Mouse (Mus musculus): ENCODE results near the gene Pemt. TPM values are rescaled to one million over a fixed set of nuclear protein-coding genes. Genes with fewer than 3 reads are reported as not detected.
A peak's percentile ranks its signal among the peaks of the same experiment; 100 is the strongest.

Pemt gene
- total RNA-seq, 2 experiments from 2014 or later, result 6.3 to 8.0 TPM

DNA sequence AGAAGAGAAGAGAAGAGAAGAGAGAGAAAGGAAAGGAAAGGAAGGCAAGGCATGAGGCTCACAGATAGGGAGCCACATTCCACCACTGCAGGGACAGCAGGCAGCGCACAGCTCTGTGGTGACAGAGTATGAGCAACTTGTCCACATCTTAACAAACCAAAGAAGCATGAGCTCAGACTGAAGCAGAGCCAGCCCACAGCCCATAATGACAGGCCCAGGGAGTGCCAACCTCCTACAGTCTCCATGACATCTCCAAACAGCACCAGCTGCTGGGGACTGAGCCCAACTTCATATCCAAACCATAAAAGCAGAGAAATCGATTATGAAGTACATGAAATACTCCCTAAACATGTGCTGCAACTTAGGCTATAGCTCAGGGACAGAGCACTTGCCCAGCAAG is 11.7 kb upstream of the Pemt start:
- peak in 1 of 2 experiments; percentile 24 for DNase-seq (ENCODE audit: low spot score in 2 of 2)

DNA sequence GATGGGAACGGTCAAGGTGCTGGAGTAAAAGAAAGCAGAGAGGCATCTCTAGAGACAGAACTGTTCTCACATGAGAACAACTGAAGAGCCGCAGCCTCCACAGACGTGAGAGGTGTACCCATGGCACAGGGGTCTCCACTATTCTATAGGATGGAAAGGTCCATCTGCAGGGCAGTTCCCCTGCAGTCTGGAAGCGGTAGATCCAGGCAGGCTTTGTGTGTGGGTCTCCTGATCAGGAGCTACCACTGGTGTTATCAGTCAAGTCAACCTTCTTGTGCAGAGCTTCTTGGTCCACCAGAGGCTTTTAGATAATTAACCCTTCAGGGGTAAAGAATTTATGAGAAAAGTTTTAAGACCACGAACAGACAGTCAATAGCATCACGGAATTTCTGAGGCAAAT is 10.2 kb upstream of the Pemt start:
- DNase-seq (ENCODE audit: low spot score in 2 of 2), result no peak

DNA sequence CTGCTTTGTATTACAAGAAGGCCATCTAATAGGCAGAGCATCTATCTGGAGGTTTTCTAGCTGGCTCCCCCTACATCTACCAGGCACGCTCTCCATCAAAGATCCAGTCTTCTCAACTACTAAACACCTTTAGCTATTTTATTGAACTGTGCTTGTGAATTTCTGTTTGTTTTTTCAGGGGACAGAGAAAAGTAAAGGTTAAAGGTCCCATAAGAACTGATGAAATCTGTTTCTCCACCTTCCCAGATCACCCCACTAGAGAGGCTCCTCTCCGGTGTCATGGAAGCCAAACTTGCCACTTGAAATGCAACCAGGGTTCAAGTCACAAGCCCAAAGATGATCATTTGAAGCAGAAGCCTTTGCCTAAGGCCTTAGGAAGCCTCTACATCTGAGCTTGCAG is 2.6 kb upstream of the Pemt start:
- no peak for DNase-seq (ENCODE audit: low spot score in 2 of 2)

DNA sequence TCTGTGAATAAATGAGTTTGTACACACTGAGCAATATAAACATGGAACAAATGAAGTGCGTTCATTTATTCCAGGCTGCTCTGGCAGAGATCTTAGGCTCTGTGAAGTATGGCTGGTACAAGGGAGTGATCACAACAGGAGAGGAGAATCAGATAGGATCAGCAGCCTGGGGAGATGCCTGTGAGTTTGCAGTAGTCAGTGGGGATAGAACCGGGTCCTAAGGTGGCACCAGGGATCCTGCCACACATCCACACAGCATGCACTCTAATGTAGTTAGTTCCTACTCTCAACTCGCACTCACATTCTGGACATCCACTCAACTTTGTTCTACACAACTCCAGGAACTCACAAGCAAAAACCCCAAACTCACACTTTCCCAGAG is 622 bp downstream of the Pemt start:
- no peak for DNase-seq (ENCODE audit: low spot score in 2 of 2)

DNA sequence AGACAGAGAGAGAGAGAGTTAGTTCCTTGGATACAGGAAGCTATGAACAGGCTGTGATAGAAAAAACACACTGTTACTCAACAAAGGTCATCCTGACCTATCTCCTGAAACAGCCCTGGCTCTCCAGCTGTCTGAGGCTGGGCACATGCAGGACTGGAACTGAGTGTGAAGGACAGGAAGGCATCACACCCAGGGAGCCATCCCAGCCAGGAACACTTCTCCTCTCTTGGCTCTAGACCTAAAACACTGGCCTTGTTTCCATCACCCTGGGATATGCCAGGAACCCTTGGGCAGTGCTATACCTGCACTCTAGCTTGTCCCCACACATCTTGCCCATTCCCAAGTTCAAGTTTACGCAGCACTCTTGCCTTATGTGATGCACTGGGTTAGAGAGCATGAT is 1.5 kb downstream of the Pemt start:
- DNase-seq (ENCODE audit: low spot score in 2 of 2), result no peak

DNA sequence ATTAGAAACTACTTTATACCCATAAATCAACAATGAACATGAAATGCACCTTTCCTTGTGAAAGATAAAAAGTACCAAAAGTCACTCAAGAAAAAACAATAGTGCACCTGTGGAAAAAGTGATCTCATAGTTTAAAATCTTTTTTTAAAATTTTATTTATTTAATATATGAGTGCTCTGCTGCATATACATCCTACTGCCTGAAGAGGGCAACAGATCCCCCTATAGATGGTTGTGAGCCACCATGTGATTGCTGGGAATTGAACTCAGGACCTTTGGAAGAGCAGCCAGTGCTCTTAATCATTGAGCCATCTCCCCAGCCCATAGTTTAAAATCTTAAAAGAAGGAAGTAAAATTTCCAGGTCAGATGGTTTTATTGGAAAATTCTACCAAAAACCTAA is 4.0 kb downstream of the Pemt start:
- no peak for DNase-seq (ENCODE audit: low spot score in 2 of 2)

DNA sequence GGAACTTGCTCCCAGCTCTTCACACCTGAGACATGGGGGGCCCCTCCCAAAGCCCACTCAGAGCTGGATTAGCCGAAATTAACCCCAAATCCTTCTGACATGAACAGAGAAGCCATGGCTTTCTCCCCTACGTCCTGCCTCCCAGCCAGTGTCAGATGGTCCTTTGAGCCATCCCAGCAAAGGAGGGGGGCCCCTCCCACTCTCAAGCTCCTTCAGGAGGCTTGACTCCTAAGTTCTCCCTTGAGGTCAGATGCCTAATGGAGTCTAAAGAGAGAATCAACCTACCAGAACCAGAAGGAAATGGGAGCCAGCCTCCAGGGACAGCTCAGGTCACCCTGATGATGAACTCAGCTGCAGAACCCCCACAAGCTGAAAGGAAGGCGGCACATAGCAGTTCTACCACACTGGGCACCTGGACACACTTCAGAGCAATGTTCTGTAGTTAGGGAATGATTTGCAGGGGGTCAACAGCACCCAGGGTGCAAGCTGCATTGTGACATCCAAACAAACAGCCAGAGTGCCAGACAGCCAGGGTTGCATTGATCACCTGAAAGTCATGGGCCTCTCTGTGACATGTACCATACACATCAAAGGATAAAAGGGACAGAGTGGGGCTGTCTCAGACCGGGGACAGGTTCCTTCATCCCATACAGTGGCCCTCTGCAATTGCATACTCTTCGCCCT is 9.6 kb downstream of the Pemt start:
- DNase-seq (ENCODE audit: low spot score in 2 of 2), result no peak

DNA sequence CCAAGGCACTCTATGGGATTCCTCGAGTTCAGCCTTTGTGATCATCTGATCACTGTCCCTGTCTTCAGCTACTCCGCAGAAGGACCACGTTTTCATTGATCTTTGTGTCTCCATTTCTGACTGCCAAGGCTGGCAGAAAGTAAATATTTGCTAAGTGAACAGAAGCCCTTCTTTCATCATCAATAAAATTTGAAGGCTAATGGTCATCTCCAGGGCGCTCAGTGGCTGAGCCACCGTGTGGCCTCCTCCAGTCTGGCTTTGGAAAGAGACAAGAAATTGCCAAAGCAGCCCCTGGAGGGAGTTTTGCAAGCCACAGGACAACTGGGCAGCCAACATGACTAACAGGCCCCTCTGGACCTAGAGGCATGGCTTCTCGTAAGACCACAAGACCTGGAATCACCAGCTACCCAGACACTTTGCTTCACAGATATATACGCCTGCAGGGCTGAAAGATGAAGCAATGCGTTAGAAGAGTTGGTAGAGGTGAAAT is 11.3 kb downstream of the Pemt start:
- no peak for DNase-seq (ENCODE audit: low spot score in 2 of 2)

DNA sequence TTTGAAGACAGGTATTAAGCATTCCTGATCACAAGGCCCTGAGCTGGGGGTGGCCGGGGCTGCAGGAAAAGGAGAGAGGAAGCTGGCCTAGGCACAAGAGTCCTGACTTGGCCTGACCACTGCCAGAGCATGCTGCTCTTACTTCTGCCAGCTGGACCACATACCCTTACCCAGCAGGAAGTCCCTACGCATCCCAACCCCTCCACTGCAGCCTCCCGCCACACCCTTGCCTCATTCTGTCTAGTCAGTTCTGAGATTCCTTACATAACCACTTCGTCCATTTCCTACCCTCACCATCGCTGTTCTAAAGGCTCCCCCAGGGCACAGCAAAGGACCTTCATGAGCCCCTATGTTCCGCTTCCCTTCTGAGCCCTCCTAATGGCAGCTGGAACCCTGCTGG is 12.0 kb downstream of the Pemt start:
- DNase-seq (ENCODE audit: low spot score in 2 of 2), result no peak

DNA sequence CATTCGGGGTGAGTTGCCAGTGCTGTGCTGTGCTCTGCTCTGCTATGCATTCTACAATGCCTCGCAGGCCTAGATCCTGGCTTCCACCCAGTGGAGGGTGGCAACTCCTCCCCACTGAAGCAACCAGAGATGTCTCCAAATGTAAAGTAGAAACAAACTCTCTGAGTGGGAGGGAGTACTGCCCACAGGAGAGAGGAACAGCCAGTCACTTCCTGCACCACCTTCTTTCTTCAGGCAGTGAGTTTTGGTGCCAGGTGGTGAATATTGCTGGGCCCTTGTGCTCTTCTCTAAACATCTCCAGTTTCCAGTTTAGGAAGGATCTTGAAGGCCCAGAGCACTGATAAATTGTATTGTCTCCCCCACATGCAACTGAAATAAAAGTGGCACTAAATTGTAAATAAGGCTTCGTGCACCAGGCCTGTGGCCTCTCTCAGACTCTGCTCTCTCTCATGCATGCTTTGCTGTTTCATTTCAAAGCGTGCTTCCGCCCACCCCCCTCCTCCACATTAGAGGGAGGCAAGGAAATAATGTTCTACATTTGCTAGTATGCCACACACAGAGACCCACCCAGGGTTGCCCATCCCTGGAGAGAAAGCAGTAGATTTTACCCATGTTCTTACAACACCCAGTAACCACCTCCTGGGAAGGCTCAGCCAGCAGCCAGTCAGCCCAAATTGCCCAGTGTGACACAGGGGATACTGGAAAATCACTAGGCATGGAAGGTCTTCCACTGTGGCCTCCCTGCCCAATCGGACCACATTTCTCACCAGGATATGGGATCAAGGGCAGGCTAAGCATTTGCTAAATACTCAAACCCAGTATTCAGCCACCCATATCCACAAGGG is 13.5 kb downstream of the Pemt start:
- DNase-seq (ENCODE audit: low spot score in 2 of 2), result peak; percentile 62 to 67

DNA sequence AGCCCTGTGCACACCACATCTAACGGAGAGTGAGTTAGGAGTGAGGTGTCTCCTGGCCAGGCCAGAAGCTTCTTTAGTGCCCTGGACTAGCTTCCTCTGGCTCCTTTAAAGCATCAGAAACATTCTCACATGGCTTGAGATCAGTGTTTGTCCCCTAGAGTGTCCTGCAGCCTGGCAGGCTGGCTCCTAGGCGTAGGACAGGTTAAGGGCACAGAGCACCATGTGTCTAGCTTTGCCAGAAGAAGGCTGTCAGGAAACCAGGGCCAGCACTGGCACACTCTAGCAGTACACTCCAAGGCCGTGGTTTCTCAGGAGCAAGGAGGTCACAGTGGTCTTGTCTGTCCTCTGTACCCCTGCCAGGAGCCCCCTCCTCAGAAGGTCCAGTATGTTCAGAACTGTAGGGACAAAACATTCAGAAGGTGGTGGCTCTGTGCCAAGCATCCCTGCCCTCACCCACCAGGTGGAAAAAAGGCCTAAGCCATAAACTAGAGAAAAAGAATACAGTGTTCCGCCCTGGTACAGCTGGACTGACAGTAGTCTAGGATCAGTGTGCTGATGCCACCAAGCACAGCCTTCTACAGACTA is 15.4 kb downstream of the Pemt start:
- DNase-seq (ENCODE audit: low spot score in 2 of 2), result no peak

DNA sequence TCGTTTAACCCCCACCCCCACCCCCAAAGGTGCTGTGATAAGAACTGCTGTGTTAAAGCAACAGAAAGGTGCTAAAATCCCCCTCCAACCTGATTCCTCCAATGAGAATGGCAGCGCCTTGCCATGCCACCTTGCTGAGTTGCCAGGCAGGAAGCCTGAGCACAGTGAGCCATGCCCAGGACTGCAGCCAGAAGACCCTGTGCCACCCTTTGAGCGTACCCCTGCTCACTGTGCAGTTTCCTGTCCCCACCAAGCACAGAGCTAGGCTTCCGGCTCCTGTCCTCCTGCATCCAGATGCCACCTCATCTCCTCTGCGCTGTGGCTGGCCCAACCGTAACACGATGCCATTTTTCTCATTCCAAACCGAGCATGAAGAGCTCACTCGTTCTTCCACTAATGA is 16.3 kb downstream of the Pemt start:
- DNase-seq (ENCODE audit: low spot score in 2 of 2), result no peak

DNA sequence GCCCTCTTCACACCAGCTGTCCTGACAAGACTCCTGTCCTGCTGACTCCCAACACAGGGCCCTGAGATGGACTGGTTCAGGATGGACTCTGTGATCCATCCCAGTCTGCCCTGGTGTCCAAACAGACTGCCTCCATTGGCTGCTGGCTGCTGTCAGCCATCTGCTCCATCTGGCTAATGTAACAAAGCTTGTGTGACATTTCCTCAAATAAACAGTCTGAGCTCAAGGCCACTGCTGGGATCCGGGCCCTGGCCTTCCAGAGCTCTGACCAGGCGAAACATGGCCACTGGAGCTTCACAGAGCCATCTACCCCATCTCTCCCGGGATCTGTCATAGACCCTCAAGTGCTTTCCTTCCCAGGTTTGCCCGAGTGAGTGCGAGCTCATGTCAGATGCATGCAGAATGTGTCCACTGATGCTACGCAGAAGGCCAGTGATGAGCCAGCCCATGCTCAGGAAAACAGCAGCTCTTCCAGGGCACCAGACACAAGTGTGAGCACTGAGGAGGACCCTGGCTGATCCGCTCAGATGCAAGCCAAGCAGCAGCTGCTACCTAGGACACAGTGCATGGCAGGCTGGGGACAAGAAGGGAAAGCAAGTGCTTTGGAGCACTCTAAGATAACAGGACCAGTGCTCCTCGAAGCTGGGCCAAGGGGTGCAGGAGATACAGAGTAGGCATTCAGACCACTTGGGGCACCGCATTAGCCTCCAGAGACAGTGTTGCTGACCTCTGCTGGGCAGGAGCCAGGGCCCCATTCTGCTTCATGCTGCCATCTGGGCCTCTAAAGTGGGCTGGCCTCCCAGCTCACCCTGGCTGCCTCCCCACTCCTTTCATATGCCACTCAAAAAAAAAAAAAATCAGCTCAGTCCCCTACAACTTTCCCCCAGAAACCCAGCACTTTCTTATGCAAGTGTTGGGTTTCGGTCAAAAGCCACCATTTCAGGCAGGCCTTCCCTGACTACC is 18.1 kb downstream of the Pemt start:
- DNase-seq (ENCODE audit: low spot score in 2 of 2), result no peak

DNA sequence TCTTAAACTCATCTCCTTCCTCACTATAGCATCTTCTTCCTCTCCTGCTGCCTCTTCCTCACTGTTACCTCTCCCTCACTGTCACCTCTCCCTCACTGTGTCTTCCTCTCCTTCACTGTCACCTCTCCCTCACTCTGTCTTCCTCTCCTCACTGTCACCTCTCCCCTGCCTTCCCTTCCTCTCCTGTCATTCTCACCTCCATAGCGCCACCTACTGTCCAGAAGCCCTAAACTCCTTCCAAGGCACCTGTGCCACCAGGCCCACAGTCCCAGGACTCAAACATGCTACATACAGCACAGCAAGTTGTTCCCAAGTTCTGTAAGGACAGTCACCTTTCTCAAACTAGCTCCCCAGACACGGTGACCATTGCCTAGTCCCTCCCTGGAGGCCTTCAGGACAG is 19.0 kb downstream of the Pemt start:
- DNase-seq (ENCODE audit: low spot score in 2 of 2), result peak; percentile 83 to 90

DNA sequence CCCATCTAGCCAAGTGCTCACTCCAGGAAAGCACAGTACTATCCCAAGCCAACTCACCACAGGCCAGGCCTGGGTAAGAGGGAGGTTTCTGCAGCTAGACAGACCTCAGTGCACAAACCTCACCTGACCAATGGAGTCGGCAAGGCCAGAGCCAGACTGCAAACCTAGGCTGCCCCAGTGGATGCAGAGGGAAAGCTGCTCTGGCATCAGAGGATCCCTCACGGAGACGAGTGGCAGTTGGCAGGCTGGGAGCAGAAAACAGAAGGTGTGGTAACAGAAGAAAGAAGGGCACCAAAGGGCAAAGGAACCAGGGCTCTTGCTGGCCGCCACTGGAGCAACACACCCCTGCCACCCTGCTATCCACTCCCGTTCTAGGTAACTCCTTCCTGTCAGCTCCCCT is 20.1 kb downstream of the Pemt start:
- DNase-seq (ENCODE audit: low spot score in 2 of 2), result no peak

DNA sequence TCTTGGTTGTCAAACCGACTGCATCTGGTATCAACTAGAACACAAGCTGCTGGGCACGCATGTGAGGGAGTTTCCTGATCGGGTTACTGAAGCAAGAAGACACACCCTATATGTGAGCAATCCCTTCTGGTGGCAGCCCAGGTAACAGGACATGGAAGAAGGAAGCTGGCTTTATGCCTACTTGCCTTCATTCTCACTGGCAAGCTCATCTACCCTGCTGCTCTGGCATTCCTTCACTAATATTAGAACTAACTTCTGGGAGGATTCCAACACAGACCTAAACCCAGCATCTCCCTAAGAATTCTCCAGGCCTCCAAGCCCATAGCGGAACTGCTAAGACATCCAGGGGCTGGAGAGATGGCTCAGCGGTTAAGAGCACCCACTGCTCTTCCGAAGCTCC is 25.1 kb downstream of the Pemt start:
- DNase-seq (ENCODE audit: low spot score in 2 of 2), result no peak

DNA sequence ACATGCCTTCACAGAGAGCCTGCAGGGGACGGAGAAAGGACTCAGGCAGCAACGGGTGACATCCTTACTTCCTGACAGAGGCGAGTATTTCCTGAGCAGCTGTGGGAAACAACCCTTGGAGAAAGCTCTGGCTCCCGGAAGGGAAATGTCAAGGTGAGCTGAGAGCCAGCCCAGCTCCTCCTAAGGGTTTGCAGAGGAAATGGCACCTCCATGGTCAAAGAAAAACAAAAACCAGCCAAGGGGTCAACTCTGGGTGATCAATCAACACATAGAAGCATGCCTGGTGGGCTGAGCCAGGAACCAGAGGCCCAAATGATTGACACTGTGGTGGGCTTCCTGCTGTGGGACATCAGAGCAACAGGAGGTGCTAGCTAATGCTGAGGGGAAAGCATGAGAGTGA is 29.6 kb downstream of the Pemt start:
- no peak for DNase-seq (ENCODE audit: low spot score in 2 of 2)

DNA sequence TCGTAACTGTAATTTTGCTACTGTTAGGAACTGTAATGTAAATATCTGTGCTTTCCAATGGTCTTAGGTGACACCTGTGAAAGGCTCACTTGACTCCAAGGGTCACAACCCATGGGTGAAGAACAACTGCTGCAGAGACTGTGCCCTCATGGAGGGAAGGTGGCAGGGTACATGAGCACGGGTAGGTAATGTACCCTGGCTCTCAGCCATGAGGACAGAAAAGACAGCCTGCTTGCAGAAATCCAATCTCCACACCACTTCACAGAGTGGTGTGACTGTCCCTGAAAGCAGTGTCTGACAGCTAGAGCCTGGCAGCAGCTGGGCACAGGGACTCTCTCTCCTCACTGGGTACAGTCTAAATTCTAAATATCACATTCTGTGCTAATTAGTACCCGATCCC is 34.8 kb downstream of the Pemt start:
- no peak for DNase-seq (ENCODE audit: low spot score in 2 of 2)

DNA sequence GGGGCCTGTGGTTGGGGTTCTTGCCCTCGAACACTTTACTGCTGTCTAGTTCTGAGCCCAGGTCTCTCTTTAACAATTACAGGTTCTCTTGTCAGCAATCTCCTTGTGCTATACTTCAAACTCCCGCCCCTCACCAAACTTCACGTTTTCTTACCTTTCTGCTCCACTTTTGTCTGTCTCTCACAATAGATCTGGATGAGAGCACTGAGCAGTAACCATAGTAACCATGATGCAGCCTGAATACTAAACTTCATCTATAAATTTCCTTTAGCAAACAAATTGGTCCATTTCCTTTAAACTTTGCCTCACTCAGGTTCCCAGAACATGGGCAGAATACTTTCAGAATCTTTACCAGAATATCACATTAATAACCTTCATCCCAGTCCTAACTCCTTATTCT is 36.8 kb downstream of the Pemt start:
- DNase-seq (ENCODE audit: low spot score in 2 of 2), result no peak

DNA sequence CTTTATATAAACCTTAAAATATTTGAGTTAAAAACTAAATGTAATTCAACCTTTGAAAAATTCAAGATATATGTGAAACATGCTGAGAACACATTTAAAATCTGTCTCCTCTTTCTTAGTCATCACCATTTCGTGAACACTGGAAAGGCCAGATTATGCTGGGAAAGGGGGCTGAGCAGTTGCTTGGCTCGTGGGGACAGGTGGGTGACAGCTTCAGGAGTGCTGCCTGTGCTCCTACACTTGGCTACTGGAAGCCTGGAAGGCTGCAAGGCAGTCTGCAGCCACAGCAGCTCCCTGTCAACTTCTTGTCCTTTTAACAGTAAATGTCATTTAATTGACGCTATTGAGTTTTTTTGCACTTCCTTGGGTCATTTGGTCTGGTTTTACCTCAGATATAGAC is 40.4 kb downstream of the Pemt start:
- DNase-seq (ENCODE audit: low spot score in 2 of 2), result no peak

DNA sequence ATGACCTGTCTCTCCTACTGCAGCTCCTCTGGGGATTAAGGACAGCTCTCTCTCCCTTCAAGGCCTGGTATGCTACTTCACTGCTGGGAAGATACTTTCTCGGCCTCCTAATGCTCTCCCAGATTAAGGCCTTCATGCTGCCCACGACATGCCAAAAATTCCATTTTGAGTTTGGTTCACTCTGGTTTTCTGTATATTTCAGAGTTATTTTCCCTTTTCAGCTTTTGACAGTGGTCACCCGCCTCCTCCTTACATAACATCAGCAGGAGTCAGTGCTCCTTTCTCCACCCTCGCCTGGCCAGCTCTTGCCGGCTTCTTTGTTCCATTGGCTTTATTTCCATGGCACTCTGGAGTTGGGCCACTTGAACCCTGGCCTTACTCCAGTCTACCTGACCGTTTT is 41.6 kb downstream of the Pemt start:
- DNase-seq (ENCODE audit: low spot score in 2 of 2), result peak; percentile 16 to 34

All from left cerebral cortex, adult 18-20 months (tissue).